Mouse (Mus musculus) Muller cell, postnatal 12 days (primary cell): Measurements from ENCODE around the gene St3gal3.

Experiments used
- DNase-seq: peaks from one replicate; pipeline ENCODE4 v3.0.0-alpha.2; 2015; ENCODE audit errors: inconsistent ontology term

Gene St3gal3

DNA sequence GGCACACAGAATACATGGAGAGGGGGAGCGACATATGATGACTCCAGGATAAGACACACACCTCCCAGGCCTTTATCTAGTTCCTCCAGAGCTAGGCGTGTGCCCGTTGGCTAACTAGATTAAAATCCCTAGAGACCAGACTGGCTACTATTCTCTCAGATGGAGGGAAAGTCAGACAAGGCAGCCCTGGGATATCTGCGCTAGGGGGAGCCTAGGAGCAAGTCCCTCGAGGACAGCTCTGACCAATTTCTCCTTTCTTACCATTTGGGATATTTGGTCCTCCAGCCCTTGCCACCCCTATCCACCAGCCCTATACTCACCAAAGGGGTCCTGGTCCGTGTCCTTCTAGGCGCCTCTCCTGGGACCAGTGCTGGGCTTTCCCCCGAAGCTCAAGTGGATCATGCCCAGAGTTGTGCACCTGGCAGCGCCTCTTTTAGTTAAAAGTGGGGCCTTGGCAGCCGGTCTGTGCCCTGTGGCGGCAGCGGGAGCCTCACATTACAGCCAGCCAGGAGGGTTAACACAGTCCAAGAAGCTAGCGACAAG, 205.9 kb downstream of the St3gal3 start:
- peak; percentile 75 for DNase-seq

DNA sequence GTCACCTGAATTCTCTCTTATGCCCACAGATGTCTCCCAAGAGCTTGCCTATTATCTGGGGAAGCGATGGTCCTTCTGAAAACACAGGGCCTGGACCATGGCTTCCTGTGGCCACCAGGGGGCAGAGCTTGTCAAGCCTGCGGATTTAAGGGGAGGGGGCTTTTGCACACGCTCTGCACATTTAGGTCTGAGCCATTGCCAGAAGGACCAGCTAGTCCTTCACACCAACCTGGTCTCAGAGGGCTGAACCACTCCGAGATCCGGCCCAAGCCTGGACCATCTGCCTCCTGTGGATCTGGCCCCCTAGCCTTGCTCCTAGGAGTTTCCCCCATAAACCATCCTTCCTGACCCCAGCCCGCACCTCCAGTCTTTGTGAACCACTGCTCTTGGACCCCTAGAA, 206.5 kb downstream of the St3gal3 start:
- peak; percentile 26 for DNase-seq

DNA sequence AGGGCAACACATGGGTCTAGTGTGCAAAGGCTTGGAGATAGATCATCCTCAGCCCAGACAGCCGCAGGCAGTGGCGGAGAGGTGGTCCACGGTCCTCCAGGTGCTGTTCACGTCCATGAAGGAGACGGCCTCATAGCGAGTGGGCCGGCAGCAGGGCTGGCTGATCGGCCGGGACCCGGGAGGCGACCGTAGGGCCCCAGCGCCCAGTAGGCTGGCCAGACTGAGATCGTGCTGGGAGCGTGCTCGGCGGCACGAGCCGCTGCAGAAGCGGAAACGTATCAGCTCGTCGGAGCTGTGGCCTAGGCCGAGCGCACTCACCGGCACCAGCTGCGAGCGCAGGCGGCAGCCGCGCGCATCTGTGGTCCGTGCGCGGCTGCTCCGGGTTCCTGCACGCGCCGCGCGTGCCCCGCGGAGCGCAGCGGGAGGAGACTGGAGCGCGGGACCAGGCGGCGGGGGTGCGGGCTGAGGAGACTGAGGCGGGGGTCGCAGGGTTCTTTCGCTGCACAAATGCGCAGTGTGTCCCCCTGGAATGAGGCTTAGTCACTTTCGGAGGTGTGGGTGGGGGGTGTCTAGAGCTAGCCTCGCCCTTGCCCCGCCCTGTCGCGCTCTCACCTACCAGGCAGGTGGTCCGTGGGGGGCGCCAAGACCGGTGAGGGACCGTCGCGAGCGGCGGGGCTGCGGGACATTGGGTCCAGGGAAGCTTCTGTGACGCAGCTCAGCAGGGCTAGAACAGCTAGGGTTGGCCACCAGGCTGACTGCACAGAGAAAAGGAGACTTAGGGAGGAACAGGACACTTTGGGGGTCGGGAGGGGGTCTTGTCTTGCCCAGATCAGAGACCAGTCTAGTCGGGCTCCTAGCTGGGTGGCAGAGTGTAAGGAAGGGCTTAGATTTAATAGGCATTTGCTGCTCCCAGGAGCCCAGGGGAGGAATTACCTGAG, 207.9 kb downstream of the St3gal3 start:
- DNase-seq = peak; percentile 40

DNA sequence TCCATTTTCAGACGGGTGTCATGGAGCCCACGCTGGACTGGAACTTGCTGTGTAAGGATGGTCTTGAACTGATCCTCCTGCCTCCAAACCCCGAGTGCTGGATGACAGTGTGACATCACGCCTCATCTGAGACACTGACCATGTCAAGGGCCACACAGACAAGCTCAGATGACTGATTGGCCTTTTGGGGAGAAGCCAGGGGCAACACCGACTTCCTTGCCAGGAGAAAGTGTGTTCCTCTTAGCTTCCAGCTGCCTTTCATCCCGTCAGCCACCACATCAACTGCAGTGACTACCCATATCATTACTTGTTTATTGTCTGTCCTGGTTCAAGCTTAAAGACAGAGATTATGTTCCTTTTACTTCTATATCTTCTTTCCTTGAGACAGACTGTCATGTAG, 209.8 kb downstream of the St3gal3 start:
- no peak for DNase-seq

DNA sequence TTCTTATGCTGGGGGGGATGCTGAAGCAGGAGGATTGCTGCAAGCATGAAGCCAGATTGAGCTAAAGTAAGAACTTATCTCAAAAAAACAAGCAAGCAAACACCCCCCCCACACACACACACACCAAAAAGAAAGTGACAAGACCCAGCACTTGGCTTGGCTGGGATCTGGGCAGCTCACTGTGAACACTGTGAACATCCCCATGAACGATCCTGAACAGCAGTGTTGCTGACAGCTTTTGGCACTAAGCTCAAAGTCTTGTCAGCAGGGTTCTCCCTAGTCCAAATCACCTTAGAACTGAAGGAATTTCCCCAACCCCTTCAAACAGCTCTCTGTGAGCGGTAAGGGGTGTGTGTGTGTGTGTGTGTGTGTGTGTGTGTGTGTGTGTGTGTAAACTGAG, 211.3 kb downstream of the St3gal3 start:
- no peak for DNase-seq

DNA sequence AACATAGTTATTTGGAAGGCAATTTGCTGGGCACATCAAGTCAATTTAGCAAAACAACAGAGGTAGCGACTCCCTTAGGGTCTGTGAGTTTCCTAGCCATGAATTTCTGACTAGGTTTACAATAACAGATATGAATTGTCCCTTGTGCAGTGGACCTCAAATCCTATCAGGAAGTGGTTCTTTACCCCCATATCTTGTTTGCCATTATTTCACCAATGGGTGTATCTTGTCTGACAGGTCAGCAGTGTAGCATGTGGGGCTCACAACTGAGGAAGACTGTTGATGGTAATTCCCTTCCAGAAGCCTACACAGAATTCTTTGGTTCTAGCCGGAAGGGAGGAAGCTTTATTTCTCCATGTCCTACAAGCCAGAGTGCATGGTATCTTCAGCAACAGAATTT, 213.4 kb downstream of the St3gal3 start:
- no peak for DNase-seq

DNA sequence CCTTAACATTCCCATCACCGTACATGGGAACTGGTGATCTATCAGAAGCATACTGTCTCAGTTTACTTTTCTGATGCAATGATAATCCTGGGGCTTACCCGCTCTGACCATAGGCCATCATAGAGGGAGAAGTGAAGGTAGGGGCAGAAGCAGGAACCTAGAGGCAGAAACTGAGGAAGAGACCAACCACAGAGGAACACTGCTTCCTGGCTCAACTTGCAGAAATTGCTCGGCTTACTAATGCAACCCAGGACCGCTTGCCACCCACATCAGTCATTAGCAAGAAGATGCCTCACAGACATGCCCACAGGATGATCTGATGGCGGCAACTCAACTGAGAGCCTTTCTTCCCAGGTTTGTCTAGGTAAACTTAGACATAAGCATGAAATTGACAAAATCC, 216.0 kb downstream of the St3gal3 start:
- no peak for DNase-seq

DNA sequence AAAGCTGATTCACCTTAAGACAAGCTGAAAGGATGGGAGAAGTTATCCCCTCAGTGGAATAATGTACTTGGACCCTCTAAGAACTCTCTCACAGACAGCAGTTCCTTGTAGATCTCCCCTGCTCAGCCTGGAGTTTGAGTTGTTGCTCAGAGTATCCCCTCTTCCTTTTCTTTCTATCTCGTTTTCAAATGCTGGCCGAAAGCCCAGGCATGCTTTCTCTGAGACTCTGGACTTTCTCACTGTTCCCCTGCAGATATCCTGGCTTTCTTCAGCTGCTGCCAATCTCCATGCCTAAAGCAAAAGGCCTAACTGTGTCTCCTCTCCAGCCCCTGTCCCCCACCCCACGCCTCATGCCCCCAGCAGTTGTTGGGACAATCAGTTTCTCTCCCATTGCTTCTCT, 216.5 kb downstream of the St3gal3 start:
- DNase-seq = no peak

DNA sequence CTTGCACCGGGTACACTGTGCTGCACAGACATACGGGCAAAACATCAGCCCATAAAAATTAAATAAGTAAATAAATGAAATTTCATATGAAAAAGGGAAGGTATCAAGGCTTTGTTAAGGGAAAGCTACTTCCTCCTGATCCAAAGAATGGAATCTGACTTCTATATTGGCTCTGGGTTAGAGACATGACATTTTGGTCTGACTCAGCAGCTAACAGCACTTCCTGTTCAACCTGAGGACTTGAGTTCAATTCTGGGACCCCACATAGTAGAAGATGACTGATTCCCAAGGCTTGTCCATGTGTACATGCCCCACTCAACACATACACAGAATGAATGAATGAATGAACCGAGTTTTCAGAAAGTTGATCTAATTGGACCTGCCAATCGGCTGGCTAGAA, 216.9 kb downstream of the St3gal3 start:
- DNase-seq = no peak

DNA sequence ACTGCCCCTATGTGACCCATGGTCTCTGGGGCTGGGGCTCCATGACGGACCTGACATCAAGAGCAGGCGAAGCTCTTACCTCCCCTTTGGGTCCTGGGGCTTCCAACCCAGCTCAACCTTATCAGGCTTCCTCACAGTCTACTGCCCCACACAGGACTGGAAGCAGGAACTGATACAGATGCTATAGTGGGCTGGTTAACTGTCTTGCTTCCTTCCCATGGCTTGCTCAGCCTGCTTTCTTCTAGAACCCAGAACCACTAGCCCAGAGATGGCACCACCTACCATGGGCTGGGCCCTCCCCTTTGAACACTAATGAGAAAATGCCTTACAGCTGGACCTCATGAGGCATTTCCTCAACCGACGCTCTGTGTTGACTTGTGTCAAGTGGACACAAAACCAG, 217.3 kb downstream of the St3gal3 start:
- no peak for DNase-seq

DNA sequence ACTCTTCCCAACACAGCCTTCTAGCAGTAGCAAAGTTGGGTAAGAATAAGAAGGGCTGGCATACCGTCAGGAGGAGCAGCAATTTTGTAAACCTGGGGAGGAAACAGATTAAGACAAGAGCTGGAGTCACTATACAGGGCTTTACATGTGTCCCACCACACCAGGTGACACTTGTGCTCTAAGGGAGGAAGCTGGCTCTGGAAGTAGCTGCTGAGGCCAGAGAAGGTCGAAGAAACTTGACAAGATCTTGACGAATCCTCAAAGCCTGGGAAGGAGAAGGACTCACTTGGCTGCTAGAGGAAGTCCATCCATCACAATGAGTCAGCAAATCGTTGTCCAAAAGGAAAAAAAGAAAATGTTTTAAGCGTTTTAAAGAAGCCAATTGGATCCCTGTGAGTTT, 218.3 kb downstream of the St3gal3 start:
- no peak for DNase-seq

DNA sequence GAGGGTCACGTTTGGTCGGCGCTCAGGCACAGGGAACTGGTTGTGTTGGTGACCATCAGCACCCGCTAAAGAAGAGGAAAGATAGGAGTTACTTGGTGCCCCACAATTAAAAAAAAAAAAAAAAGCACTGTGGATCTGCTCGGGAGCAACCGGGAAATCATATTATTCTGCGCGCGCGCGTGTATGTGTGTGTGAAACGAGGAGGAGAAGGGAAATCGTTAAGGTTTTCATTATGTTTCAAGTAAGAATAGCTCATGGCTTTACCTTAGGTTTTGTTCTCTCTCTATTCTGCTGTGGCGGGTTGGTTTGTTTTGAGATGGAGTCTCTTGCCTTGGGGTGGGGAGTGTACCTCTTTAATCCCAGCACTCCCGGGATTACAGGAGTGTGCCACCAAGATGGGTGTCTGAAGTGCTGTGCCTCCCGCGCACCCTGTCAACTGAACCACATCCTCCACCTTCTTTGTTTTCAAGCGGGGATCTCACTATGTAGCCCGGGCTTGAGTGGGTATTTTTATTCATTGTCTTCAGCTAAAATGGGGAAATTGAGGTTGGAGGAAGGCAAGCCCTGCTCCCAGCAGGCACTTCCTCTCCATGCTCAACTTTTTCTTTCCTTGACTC, 219.1 kb downstream of the St3gal3 start:
- DNase-seq = no peak

DNA sequence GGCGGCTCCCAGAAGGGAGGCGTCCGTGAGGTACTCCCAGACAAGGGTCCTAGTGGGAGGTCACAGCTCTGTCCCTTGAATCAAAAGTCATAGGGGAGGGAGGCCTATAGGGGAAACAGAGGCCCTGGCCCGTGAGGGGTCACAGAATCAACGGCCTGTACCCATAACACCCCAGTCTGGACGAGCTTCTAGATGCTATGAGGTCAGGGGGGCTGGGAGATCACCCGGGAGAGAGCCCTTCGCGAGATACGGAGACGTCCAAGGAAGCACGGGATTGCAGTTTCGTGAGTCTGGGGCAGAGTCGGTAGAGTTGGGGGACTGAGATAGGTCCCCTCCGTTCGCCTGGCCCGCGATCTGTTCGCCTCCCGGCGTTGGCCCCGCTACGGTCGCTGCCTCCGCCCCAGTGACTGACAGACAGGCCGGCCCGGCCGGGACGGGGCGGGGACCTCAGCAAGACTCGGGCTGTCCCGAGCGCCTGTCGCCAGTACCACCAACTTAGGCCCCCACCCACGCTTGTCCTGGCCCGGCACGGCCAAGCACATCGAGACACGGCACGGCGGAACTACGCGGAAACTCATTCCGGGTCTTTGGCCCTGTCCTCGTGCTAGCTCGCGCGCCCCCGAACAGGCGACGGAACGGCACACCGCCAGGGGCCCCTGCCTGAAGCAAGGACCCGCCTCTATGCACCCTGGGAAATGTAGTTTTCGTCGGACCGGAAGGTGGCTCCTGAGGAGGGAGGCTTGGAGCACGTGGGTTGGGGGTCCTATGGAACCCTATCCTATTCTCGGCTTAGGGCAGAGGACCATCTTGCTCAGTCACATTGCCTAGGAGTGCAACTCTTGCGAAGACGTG, 219.9 kb downstream of the St3gal3 start, which contains the start of gene Ipo13:
Gene Ipo13 (minus strand): TSS at position 409 of the 852 bp plus-strand sequence.
- peak; percentile 95 for DNase-seq

DNA sequence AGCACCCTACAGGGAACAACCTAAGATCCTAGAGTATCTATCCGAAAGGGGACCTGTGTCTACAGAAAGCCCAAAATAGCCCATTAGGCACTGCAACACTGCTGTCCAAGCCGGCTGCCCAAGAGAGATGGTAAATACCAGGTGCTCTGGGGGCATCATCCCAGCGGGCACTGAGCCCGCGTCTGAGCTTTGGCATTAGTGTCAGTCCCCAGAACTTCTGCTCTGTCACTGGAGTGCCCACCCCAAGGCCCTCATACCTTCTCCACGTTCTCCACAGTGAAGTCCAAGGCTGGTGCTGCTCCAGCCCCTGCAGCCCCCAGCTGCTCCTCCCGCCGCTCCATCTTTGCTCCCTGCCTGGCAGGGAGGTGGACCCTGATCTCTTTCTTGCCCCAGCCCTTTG, 220.7 kb downstream of the St3gal3 start:
- DNase-seq = no peak

DNA sequence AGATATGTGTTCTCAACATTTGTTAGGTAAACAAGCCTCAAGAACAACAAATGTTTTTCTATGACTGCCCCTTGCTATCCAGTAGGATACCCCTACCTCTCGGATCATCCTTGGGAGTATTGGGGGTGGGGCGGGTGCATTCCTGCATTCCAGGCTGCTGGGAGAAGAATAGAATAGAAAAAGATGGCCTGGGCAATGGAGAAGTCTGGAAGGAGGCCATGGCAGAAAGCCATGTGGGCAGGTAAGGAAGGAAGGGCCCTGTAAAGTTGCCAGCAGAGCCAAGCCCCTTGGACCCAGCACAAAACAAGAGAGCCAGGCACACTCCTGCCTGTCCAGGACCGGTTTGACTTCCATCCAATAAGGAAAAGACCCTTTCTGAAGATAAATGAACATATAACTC, 221.3 kb downstream of the St3gal3 start:
- DNase-seq = peak; percentile 74

DNA sequence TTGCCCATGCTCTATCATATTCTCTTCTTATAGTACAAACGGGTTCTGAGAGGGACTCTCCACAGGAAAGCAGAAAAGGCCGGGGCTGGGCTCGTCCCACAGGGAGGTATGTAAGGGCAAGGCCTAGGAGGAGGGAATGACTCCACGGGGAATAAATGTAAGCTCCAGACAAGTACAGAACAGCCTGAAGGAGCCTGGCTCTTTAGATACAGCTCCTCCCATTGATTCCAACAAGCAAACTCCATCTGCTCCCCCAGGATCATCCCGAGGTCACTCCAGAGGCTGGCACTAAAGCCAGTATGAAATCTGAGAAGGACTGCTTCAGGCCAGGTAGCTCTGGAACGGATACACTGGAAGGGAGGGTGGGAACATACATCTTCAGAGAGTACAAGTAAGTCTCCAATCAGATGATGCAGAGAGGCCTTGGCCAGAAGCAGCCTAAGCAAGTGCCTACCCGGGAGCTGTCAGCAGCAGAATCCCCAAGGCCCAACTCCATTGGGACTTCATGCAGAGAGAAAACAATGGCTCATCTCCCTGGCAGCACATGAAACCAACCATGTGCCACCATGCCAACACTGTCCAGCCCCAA, 221.9 kb downstream of the St3gal3 start:
- DNase-seq = no peak

DNA sequence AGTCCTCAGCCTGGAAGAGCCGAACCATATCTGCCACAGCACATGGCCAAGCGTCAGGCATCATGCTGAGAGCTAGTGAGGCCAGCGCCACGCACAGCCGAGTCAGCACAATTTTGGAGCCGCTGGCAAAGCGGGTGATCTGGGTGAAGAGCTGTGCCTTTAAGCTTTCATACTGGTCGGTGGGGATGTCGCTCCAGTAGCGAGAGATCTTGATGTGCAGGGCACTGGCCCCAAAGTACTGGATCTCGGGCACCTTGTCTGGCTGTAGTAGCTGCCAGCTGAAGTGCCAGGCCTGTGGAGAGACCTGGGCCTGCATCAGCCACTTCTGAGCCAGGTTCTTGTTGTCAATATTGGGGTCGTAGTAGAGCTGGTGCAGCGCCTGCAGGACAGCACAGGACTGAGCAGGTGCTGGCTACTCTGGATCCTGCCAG, 222.6 kb downstream of the St3gal3 start:
- DNase-seq = no peak

DNA sequence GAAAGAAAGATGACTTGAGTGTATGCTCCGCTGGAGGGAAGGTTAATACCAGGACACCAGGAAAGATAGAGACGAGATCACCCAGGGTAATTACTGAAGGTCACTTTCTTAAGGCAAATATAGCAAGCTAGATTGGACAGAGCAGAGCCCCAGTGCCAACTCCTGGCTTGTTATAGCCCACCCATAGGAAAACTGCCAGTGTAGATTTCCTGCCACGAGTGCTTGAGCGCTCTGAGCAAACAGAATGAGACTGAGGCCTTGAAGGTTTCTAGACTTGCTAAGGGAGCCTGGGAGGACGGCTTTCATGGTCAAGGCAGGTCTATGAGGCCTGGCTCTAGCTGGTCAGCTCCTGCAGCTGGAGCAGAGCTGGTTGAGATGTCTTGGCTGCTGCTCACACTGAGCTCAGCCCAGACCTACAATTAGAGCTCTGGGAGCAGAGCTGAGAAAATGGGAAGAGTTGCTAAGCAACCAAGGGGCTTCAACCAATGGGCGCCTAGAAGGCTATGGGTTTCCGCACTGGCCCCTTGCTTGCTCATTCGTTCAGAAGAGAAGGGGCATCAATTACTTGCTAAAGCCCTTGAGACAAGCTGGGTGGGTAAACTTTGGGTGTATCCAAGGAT, 225.8 kb downstream of the St3gal3 start:
- no peak for DNase-seq

DNA sequence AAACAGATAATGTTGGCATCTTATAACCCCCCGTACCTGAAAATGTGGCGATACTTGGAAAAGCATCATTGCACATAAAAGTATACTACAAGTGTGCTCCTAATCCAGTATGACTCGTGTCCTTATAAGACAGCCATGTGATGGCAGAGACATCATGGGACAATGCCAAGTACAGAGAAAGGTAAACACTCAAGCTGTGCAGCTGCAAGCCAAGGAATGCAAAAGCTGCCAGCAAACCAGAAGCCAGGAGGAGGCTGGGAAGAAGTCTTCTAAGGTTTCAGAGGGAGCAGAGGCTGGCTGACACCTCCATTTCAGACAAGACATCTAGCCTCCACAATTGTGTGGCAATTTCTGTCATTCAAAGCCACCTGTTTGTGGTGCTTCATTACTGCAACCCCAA, 228.5 kb downstream of the St3gal3 start:
- no peak for DNase-seq

DNA sequence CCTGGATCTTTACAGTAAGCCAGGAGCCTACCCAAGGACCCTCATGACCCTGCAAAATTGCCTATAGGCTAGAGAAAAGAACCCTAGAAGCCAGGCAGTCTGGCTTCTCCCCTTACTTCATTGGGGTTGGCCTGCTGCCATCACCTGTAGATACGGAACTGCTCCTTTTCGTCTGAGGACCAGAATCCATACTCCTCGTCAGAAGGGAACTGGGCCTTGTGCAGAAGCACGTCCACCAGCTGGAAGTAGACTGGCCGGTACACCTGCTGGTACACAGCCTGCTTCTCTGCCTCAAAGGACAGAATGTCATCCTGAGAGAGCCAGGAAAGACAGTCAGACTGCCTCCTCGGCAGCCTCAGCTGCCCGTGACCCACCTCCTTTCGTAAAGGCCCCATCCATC, 230.0 kb downstream of the St3gal3 start:
- no peak for DNase-seq

DNA sequence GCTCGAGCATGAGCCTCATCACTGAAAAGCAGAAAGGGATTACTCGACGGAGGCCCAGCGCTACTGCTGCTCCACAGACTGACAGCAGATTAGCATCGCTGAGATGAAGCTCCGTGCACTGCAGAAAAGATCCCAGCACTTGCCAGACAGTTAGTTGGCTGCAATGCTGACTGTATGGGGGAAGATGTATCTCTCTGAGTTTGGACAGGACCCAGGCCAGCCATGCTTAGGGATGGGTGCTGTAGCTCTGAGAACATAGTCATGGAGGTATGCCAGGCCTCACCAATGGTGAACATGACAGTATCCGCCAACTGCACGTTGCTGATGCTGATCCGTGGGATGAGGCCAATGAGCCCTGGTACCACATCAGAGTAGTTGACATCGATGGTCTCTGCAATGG, 230.6 kb downstream of the St3gal3 start:
- no peak for DNase-seq
